Mouse (Mus musculus) lung, postnatal 36 days (tissue): ENCODE measurements around the gene Neurod2.

Source experiments
- DNase-seq: peaks from one replicate; pipeline ENCODE4 v3.0.0; 2022; ENCODE audit warnings: mixed read lengths

Neurod2 gene

DNA sequence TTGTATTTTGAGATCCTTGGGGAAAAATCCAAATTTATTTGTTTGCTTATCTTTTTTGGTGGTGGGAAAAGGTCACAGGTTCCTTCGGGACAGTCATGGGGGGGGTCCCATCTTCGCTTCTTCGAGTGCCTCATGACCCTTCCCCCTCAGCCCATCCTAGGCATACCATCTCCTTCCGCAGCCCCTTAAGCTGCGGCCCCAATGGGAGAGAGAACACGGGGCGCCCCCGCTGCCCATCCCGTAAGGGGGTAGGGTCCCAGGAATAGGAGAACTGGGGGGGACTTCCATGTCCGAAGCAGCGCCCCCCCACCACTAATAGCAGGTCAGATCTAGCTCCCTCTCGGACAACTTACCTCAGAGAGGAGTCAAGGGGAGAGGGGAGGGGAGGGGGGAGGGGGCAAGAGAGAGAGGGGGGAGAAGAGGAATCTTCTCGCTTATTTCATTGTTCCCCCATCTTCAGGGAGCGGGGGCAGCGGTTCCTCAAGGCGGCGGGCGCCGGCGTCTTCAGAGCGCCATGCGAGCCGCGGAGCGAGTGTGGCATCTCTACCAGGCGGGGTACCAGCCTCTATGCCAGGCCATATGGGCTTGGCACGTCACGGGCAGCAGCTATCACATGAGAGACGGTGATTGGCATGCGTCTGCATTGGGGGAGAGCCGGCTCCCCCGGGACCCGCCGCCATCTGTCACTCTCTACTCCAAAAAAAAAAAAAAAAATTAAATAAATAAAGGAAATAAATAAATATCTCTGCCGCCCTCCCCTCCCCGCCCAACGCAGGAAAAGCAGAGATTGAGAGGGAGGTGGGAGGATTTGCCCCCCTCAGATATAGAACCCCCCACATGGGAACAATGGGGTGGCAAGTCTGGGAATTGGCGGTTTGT is at the start of gene Neurod2:
TSS of gene Neurod2 (minus strand) at position 568 of the 879 bp plus-strand sequence.
- no peak for DNase-seq

DNA sequence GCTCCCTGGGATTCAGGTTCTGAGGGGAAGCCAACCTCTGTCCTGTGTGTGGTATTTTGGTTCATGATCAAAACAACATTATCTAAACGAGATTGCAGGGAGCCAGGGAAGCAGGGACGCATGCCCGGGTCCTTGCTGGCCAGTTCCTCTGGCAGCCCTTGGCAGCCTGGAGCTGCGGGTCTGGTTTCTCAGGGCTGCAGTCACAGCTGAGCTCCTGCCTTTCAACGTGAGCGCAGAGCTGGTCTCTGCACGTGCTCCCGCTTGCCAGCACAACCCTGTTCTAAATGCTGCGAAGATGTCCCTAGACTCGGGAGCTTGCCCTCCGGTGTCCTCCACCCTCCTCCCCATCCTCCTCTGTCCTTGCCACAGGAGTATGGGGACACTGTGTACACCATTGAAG is 48.3 kb upstream of the Neurod2 start:
- no peak for DNase-seq

GRCm38 (mm10) chr11:98376756-98377155 is 47.3 kb upstream of the Neurod2 start:
- no peak for DNase-seq

DNA sequence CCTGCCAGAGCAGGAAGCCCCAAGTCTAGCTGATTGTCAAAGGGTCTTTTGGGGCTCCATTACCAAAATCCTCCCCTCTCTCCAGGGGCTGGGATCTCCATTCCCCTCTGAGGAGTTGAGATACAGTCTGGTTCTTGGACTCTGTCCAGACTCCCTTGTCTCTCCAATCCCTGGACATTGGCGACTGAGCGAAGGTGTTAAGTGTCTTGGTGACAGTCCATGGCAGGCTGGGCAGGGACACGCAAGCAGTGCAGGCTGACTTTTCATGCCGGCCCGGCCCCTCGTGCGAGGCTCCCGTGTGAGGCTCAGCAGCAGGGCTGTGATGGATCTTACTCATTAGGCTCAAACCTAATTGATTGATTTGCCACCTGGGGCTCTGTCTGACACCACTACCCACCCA is 44.8 kb upstream of the Neurod2 start:
- DNase-seq: no peak

GRCm38 (mm10) chr11:98373244-98373643 is 43.8 kb upstream of the Neurod2 start:
- DNase-seq: no peak

DNA sequence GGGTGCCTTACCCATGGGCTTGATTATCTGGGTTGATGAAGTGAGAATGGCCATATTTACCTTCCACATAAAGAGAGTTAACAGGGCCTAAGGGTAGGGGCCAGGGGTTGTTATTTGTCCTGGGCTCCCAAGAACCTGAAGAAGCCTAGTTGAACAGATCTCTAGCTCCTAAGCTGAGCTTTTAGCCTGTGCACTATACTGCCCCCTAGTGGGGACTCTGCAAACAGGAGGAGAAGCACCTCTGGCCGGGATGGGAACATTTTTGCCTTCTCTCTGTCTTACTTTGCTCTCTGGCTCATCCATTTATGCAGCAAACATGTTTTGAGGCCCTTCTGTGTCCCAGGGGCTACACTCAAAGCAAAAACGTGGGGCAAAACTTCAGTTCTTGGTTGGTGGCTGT is 43.0 kb upstream of the Neurod2 start:
- DNase-seq: peak; percentile 84

DNA sequence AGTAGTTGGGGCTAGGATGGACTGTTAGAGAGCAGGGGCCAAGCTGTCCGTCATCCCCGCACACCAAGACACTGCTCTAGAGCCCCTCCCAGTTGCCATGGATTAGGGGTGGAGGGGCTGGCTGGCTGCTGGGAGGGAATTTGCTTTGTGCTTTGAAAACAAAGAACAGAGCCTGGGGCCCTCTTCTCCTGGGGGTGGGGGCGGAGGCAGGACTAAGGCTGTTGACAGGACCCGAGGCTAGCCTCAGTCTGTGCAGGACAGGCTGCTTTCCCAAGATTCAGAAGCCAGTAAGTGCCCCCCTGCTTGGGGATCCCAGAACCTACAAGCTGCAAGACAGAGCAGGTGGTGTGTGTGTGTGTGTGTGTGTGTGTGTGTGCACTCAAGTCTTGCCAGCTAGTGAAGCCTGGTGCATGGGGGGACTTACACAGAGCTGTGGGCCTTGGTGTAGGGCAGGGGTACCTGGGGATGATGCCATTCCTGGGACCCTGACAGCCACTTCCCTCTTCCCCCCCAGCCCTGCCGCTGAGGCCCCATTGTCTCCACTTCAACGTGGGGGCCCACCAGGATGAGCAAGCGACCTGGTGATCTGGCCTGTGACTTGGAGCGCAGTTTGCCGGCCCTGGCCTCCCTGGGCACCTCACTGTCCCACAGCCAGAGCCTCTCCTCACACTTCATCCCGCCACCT is 42.2 kb upstream of the Neurod2 start:
- no peak for DNase-seq

- DNase-seq: no peak
These were observed 41.1 kb upstream of the Neurod2 start for GRCm38 (mm10) chr11:98370588-98370987.

DNA sequence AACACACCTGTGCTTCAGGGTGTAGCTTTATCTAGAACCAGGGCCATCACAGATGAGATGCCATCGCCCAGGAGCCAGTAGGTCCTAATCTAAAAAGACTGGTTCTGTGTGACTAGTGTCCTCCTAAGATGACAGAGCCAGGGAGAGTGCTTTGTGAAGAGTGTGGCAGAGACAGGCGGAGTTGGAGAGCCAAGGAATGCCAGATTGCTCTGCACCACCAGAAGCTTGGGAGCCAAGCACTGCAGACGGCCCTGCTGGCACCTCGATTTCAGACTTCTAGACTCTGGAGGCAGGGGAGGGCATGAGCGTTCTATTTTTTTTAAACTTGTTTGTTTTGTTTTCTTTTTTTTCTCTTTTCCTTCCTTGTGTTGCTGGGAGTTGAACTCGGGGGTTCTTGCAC is 39.9 kb upstream of the Neurod2 start:
- no peak for DNase-seq

DNA sequence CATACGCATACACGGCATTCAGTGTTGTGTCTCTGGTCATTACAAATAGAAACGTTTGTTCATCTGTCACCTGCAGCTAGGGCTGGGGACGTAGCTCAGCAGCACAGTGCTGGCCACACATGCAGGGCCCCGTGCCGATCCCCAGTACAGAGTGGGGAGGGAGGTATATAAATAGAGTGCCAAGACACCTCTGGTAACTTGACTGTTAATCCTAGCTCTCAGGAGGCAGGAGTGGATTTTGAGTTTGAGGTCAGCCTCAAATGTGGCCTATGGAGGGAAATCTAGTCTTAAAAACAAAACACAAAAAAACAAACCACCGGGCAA is 38.4 kb upstream of the Neurod2 start:
- no peak for DNase-seq

DNA sequence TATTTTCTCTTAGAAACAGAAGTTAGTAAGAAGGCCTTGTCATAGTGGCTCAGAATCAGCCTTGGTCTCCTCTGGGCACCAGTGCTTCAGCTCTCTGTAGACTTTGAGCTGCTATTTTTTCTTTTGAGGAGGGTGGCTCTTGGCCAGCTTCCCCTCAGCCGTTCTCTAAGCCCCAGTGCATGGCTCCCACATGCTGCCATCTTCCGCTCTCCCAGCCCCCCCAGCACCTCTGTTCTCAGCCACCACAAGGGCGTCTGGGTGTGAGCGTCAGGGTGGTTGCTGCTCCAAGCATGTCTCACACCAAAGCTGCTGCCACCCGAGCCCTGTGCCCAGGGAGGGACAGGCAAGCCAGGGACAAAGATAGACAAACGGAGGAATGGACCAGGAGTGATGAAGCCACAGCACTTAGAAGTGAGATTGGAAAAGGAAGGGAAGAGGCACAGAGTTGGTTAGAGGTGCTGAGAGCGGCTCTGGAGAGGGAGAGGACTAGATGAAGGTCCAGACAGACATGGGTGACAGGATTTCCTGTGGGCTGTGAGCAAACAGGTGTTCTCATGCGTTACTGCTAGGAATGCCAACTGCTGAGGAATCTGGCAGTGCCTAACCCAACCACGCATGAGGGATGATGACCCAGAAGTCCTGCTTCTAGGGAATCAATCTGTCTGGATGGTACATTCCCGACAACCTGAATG is 37.9 kb upstream of the Neurod2 start:
- no peak for DNase-seq

DNA sequence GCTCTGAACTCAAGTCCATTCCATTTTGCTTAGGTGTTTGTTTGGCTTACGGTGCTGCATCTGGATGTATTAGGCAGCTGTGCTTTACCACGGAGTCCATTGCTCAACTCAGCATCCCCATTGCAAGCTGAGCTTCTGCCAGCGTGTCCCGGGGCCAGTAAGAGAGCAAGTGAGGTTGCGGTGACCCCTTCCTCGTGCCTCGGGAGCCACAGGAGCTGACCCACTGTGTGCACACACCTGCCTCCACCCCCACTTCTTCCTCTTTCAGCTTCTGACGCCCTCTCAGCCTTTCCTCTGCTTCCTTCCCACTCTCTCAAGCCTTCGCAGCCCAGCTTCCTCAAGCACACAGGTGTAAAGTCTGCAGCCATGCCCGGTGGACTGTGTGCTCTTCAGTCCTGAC is 36.8 kb upstream of the Neurod2 start:
- DNase-seq: no peak

DNA sequence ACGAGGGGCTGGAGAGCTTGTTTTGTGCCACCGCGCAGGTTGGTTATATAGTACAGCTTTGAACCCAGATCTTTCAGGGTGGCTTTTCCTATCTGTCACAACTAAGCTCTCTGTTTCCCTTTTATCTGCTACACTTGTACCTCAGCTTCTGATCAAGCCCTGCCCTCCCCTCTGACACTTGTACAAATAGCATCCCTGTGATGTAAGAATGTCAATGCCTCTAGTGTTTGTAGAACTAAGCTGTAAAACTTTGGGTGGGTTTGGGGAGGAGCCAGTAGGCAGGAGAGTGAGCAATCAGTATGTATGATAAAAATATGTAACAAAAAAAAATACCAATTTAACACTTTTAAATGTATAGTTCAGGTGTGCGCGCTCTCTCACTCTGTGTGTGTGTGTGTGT is 35.0 kb upstream of the Neurod2 start:
- DNase-seq: peak; percentile 61

- peak; percentile 75 for DNase-seq
These were observed 34.4 kb upstream of the Neurod2 start for GRCm38 (mm10) chr11:98363817-98364216.

DNA sequence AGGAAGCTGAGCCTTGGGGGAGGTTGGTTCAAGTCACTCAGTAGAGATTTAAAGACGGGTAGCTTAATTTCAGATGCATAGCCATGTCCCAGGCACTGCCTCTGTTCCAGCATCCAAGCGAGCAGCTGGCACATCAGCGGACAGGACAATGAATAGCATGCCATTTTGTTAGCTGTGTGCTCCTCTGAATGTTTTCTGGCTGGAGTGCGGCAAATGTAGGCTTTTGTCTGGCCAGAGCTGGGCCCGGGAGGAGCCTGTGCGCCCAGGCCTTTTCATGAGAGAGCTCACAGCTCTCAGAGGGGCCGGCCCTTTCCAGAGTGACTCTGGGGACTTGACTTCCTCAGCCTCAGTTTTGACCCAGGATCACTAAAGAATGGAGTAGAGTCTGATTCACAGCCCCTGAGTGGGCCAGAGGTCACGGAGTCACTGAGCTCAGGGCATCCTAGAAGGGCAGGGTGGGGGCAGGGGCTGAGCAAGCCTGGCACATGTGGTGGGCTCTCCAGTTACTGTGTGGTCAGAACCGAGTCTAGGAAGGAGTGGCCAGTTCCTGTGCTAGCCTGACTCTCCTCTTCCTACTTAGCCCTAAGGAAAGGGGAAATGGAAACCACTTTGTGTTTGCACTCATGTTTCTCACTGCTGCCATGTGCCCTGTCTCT is 31.5 kb upstream of the Neurod2 start:
- peak; percentile 36 for DNase-seq

DNA sequence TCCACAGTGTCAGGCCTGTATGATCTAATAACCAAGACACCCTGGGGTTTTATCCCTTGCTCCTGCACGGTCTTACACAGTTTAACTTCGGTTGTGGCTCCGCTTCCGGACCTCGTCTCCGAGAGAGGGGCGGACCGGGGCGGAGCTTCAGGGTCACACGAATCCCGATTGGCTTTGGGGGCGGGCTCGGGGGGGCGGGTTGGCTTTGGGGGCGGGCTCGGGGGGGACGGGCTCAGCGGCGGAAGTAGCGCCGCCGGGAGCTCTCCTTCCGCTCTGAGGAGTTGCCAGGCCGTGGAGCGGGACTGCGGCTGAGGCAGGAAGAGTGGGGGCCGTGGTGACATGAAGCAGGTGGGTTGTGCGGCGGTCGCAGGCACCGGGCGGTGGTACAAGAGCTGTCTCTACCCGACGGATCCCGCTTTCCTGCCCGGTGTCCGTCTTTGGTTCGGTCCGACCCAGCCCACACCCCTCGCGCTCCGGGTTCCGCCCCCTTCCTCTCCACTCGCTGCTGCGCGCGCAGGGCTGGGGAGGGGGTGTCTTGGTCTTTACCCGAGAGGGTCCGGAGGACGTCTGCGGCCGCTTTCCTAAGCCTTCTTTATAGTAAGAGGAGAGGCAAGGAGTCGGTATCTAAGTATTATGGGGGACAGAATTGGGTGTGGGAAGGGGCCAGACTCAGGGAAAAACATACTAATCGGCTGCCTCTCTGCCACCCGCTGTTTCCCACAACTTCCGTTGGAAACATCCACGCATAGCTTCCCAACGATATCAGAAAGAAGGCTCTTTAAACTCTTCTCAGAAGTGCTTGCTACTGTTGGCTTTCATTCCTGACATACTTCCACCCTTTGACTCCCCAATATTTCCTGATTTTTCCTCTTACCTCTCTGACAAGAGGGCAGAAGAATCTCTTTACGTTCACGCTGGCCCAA is 29.0 kb upstream of the Neurod2 start, which contains the start of gene Stard3:
TSS of gene Stard3 (plus strand) at position 208 of the 923 bp plus-strand sequence.
- peak; percentile 97 for DNase-seq

DNA sequence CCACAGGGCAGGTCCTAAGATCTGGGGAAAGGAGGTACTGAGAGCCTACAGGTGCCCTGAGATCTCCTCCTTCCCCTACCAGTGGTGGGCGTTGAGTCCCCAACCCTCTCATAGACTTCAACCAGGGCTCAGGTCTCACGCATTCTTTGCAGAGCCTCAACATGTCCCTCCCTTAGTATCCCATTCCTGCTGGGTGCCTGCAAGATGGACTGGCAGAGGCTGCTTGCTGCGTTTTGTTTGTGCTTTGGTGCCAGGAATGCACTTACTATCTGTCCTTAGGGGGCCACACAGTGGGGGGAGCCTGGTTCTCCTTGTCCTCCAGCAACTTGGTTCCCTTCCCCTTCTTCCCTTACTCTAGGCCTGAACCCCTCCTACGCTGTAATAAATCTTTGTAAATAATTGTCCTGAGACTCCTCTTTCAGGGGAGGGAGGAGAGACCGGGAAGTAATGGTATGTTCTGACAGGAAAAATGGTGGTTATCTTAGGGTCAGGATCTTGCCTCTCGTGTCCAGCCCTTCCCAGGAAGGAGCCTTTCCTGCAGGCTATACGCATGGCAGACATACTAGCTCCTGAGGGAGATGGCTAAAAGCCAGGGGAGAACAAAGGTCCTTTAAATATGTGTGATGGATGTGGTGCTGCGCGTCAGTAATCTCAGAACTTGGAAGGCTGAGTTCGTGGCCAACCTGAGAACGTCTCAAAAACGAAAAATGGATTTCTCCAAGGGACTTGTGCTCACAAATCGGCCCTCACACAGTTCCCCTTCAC is 28.1 kb upstream of the Neurod2 start:
- DNase-seq: peak; percentile 70

GRCm38 (mm10) chr11:98356625-98357394 is 27.4 kb upstream of the Neurod2 start:
- DNase-seq: peak; percentile 36

- DNase-seq: peak; percentile 78
These were observed 26.4 kb upstream of the Neurod2 start for GRCm38 (mm10) chr11:98355732-98356299.

DNA sequence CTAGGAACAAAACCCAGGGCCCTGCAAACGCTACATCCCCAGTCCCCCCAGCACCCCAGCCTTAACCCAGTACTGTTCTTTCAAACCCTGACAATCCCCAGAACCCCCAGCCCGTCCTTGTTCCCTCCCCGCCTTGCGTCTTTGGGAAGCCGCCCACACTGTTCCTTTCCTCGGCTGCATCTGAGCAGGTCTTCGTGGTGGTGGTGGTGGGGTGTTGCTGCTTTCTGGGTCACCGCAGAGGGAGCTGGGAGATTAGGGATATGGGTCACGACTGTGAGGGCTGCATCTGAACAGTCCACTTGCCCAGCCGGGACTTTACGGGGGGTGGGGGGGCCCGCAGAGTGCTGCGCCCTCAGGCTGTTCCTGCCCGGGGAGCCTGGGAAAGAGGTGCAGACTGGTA is 25.0 kb upstream of the Neurod2 start:
- DNase-seq: no peak
